Mouse (Mus musculus) kidney, adult 2 months (tissue): ENCODE data around the gene Bcas3.

Experiments
- CTCF ChIP-seq: fragments of 200-500 bp; conservative IDR thresholded peaks from 2 replicates; pipeline ENCODE4 v1.5.1; 2011; ENCODE audit warnings: low read depth, mild to moderate bottlenecking, control low read depth, low read length, moderate library complexity, mixed read lengths; ENCODE audit not compliant: insufficient read depth, insufficient read length
- POLR2A ChIP-seq: fragments of 200-500 bp; IDR thresholded peaks from one replicate; pipeline ENCODE4 v1.6.1; 2011; ENCODE audit warnings: low read depth, low read length, control low read depth

DNA sequence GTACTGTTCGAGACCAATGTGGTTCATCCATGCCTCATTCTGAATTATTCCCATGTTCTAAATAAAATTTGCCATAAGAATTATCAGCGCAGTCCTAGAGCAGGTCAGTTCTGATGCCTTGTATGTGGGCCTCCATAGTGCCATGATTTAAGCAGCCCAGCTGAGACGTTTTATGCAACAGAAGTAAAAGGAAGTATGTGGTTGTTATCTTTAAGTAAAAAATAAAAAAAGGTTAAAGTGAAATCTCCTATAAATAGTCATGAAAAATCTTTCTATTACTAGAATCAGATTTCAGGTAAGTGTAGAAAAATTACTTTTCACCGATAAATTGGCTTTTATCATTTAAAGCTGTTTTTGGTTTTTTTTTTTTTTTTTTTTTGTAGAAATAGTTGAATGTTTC is 290.1 kb downstream of the Bcas3 start:
- TF ChIP-seq CTCF (no peak), POLR2A (no peak)
